31 mouse cellular contexts compared by ENCODE assay signal in genomic region chr7:68273515-68273914, GRCm38 (mm10). TPM values are rescaled to one million over a fixed set of nuclear protein-coding genes. Genes with fewer than 3 reads are reported as not detected.
DNase-seq lines count a peak whose midpoint lies in the region; ATAC-seq and TF ChIP-seq lines count a peak whose summit lies in the region.
"Had no signal": no experiment of that assay in that cellular context is flagged by ENCODE, and none has a peak within 500 bp of the region (broad histone marks: within the 10 kb centered on the region; RNA-seq: fewer than 3 reads in every experiment).

Fam169b (plus strand) TSS chr7:68273839.

- H3K27ac ChIP-seq in heart, embryonic 16.5 days (ENCODE audit: low read length), result peak within 1 kb of the TSS; percentile 46; the same call in 1 of the 2 replicates
- no peak within 1 kb of the TSS for H3K27ac ChIP-seq in heart, embryonic 12.5 days (ENCODE audit: poor library complexity, severe bottlenecking)
- no peak within 1 kb of the TSS for H3K27ac ChIP-seq in midbrain, embryonic 11.5 days (ENCODE audit: low read depth, low read length)
- H3K27ac ChIP-seq in midbrain, embryonic 14.5 days (replicated peaks; ENCODE audit: low read depth, low read length), result no peak within 1 kb of the TSS
- peak within 1 kb of the TSS; percentile 79 for H3K27ac ChIP-seq in ES-Bruce4 (ENCODE audit: insufficient read depth, low read length)
- H3K27ac ChIP-seq in olfactory bulb, adult 2 months (ENCODE audit: insufficient read depth, low read depth, low read length), result no peak within 1 kb of the TSS
- H3K27ac ChIP-seq: embryonic facial prominence, embryonic 12.5 days; forebrain, embryonic 10.5 days; forebrain, embryonic 15.5 days; heart, embryonic 10.5 days; hindbrain, embryonic 13.5 days; kidney, postnatal 0 days; limb, embryonic 13.5 days; liver, embryonic 14.5 days; lung, embryonic 15.5 days; midbrain, embryonic 10.5 days; neural tube, embryonic 12.5 days had no signal

- no peak within 1 kb of the TSS; the same call in 1 of the 2 replicates for H3K4me2 ChIP-seq in heart, embryonic 16.5 days (ENCODE audit: low read depth, low read length)
- H3K4me2 ChIP-seq in heart, embryonic 12.5 days, result no peak within 1 kb of the TSS
- H3K4me2 ChIP-seq in midbrain, embryonic 11.5 days, result no peak within 1 kb of the TSS
- no peak within 1 kb of the TSS for H3K4me2 ChIP-seq in midbrain, embryonic 14.5 days (ENCODE audit: low read length)
- H3K4me2 ChIP-seq: embryonic facial prominence, embryonic 12.5 days; forebrain, embryonic 15.5 days; hindbrain, embryonic 13.5 days; limb, embryonic 13.5 days; lung, embryonic 15.5 days; neural tube, embryonic 12.5 days had no signal

- no peak for TF ChIP-seq CTCF in ES-Bruce4 (IDR thresholded peaks at IDR 0.05; ENCODE audit: low read depth, low read length)
- no peak for TF ChIP-seq CTCF in olfactory bulb, adult 2 months (IDR thresholded peaks at IDR 0.05; ENCODE audit: insufficient read depth, low read depth, low read length)

- no peak within 1 kb of the TSS for H3K4me3 ChIP-seq in heart, embryonic 16.5 days (ENCODE audit: low read length)
- H3K4me3 ChIP-seq in heart, embryonic 12.5 days, result no peak within 1 kb of the TSS
- H3K4me3 ChIP-seq in midbrain, embryonic 11.5 days (ENCODE audit: low read depth, low read length), result no peak within 1 kb of the TSS
- no peak within 1 kb of the TSS for H3K4me3 ChIP-seq in midbrain, embryonic 14.5 days (replicated peaks; ENCODE audit: low read depth, low read length)
- no peak within 1 kb of the TSS for H3K4me3 ChIP-seq in ES-Bruce4 (ENCODE audit: low read depth, low read length)
- H3K4me3 ChIP-seq in olfactory bulb, adult 2 months (ENCODE audit: insufficient read depth, low read depth, low read length), result no peak within 1 kb of the TSS
- H3K4me3 ChIP-seq: embryonic facial prominence, embryonic 12.5 days; forebrain, embryonic 10.5 days; forebrain, embryonic 15.5 days; heart, embryonic 10.5 days; hindbrain, embryonic 13.5 days; limb, embryonic 13.5 days; lung, embryonic 15.5 days; midbrain, embryonic 10.5 days; myocyte; neural tube, embryonic 12.5 days had no signal

- ATAC-seq in heart, embryonic 16.5 days (replicated peaks; ENCODE audit: extremely low read depth, insufficient read depth, low FRiP score), result no peak
- no peak for ATAC-seq in heart, embryonic 12.5 days (ENCODE audit: insufficient number of reproducible peaks, low FRiP score)
- no peak for ATAC-seq in midbrain, embryonic 11.5 days (ENCODE audit: low FRiP score)
- no peak for ATAC-seq in midbrain, embryonic 14.5 days (ENCODE audit: low FRiP score, low TSS enrichment)
- ATAC-seq: forebrain, embryonic 15.5 days had no signal

- H3K4me1 ChIP-seq in heart, embryonic 16.5 days (ENCODE audit: control insufficient read depth, insufficient read depth, low read length), result peaks cover 11% of the 10 kb centered on the region
- peaks cover 9% of the 10 kb centered on the region for H3K4me1 ChIP-seq in heart, embryonic 12.5 days (replicated peaks)
- H3K4me1 ChIP-seq in midbrain, embryonic 11.5 days (ENCODE audit: control insufficient read depth, insufficient read depth, low read length), result peaks cover 8% of the 10 kb centered on the region
- H3K4me1 ChIP-seq in midbrain, embryonic 14.5 days (ENCODE audit: control insufficient read depth, insufficient read depth, low read length), result 0 out of 2 replicates have a peak, but pooled peaks cover 8% of the 10 kb centered on the region
- H3K4me1 ChIP-seq in ES-Bruce4 (ENCODE audit: control insufficient read depth, insufficient read depth, low read length), result peaks cover 3% of the 10 kb centered on the region
- peaks cover 9% of the 10 kb centered on the region for H3K4me1 ChIP-seq in olfactory bulb, adult 2 months (ENCODE audit: control insufficient read depth, insufficient read depth, low read length)

- no peaks in the 10 kb centered on the region for H3K9me3 ChIP-seq in heart, embryonic 16.5 days (replicated peaks; ENCODE audit: control insufficient read depth, low read length)
- no peaks in the 10 kb centered on the region for H3K9me3 ChIP-seq in heart, embryonic 12.5 days (replicated peaks)
- H3K9me3 ChIP-seq in midbrain, embryonic 11.5 days (ENCODE audit: control insufficient read depth, low read length), result no peaks in the 10 kb centered on the region
- no peaks in the 10 kb centered on the region for H3K9me3 ChIP-seq in midbrain, embryonic 14.5 days (ENCODE audit: control insufficient read depth, low read length)
- no peaks in the 10 kb centered on the region for H3K9me3 ChIP-seq in ES-Bruce4 (replicated peaks; ENCODE audit: control insufficient read depth, insufficient read depth, low read length, poor library complexity, severe bottlenecking)
- H3K9me3 ChIP-seq: embryonic facial prominence, embryonic 12.5 days; forebrain, embryonic 10.5 days; forebrain, embryonic 15.5 days; heart, embryonic 10.5 days; hindbrain, embryonic 13.5 days; limb, embryonic 13.5 days; lung, embryonic 15.5 days; midbrain, embryonic 10.5 days; neural tube, embryonic 12.5 days had no signal

- TF ChIP-seq EP300 in ES-Bruce4 (IDR thresholded peaks at IDR 0.05; ENCODE audit: insufficient read depth, low read depth, low read length), result no peak

- H3K36me3 ChIP-seq in heart, embryonic 16.5 days (ENCODE audit: control insufficient read depth, insufficient read depth), result no peaks in the 10 kb centered on the region
- no peaks in the 10 kb centered on the region for H3K36me3 ChIP-seq in heart, embryonic 12.5 days
- no peaks in the 10 kb centered on the region for H3K36me3 ChIP-seq in midbrain, embryonic 11.5 days (ENCODE audit: control insufficient read depth, insufficient read depth, low read length)
- H3K36me3 ChIP-seq in midbrain, embryonic 14.5 days (ENCODE audit: control insufficient read depth, insufficient read depth, low read length), result no peaks in the 10 kb centered on the region
- H3K36me3 ChIP-seq in ES-Bruce4 (ENCODE audit: control insufficient read depth, insufficient read depth, low read length, poor library complexity, severe bottlenecking), result no peaks in the 10 kb centered on the region
- H3K36me3 ChIP-seq: embryonic facial prominence, embryonic 12.5 days; forebrain, embryonic 10.5 days; forebrain, embryonic 15.5 days; heart, embryonic 10.5 days; hindbrain, embryonic 13.5 days; limb, embryonic 13.5 days; lung, embryonic 15.5 days; midbrain, embryonic 10.5 days; neural tube, embryonic 12.5 days had no signal

- H3K9ac ChIP-seq in heart, embryonic 16.5 days (ENCODE audit: low read length), result no peak within 1 kb of the TSS
- H3K9ac ChIP-seq in heart, embryonic 12.5 days, result no peak within 1 kb of the TSS
- H3K9ac ChIP-seq in midbrain, embryonic 11.5 days (ENCODE audit: low read length), result no peak within 1 kb of the TSS
- H3K9ac ChIP-seq in midbrain, embryonic 14.5 days (replicated peaks; ENCODE audit: low read length), result no peak within 1 kb of the TSS
- peak within 1 kb of the TSS; percentile 41; the same call in 1 of the 2 replicates for H3K9ac ChIP-seq in ES-Bruce4 (ENCODE audit: low read depth, poor library complexity, severe bottlenecking)
- H3K9ac ChIP-seq: embryonic facial prominence, embryonic 12.5 days; forebrain, embryonic 15.5 days; hindbrain, embryonic 13.5 days; limb, embryonic 13.5 days; liver, embryonic 14.5 days; lung, embryonic 15.5 days; neural tube, embryonic 12.5 days had no signal

- H3K27me3 ChIP-seq in heart, embryonic 16.5 days (ENCODE audit: control insufficient read depth, insufficient read depth, low read length), result no peaks in the 10 kb centered on the region; the same call in 1 of the 2 replicates
- H3K27me3 ChIP-seq in heart, embryonic 12.5 days (replicated peaks), result peaks cover 26% of the 10 kb centered on the region
- H3K27me3 ChIP-seq in midbrain, embryonic 11.5 days (ENCODE audit: control insufficient read depth, insufficient read depth, low read length), result peaks cover 8% of the 10 kb centered on the region; the same call in 1 of the 2 replicates
- H3K27me3 ChIP-seq in midbrain, embryonic 14.5 days (ENCODE audit: control insufficient read depth, insufficient read depth, low read length), result peaks cover 5% of the 10 kb centered on the region
- H3K27me3 ChIP-seq in ES-Bruce4 (ENCODE audit: control insufficient read depth, insufficient read depth, low read length, poor library complexity, severe bottlenecking), result no peaks in the 10 kb centered on the region
- H3K27me3 ChIP-seq: embryonic facial prominence, embryonic 12.5 days; limb, embryonic 13.5 days had no signal

- TF ChIP-seq POLR2A in ES-Bruce4 (IDR thresholded peaks at IDR 0.05; ENCODE audit: insufficient read depth, low read length), result no peak
- no peak for TF ChIP-seq POLR2A in olfactory bulb, adult 2 months (IDR thresholded peaks at IDR 0.05; ENCODE audit: insufficient read depth, low read depth, low read length)

- peak; percentile 2 for DNase-seq in midbrain, embryonic 11.5 days (ENCODE audit: low spot score, missing footprints)
- DNase-seq in midbrain, embryonic 14.5 days, result no peak
- no peak for DNase-seq in urinary bladder, postnatal 14 days (ENCODE audit: low spot score)
- no peak for DNase-seq in spleen, adult 18-20 months
- DNase-seq: adrenal gland, postnatal 10 days; cerebellum, adult 9-10 months; embryo, embryonic 11 days; gastrocnemius, postnatal 25 days; heart, adult 11 months; heart, postnatal 4 days; kidney, postnatal 4 days; retina, postnatal 1 day; right cerebral cortex, postnatal 14 days; thymus, postnatal 14 days had no signal

RNA-seq across cellular contexts. Expression of gene Fam169b, which starts in this region (rescaled TPM):
- 7.2 and 15.1 TPM in 2 replicates for polyA plus RNA-seq in heart, embryonic 16.5 days (2015; fragmentation: Nextera tagmentation; extraction: Ambion mirVana)
- polyA plus RNA-seq in heart, embryonic 12.5 days (2016; fragmentation: Nextera tagmentation; extraction: Ambion mirVana), result 0.15 TPM in 1 of 2 replicates, not detected in the other
- 0.18 TPM in 1 of 2 replicates, not detected in the other for polyA plus RNA-seq in midbrain, embryonic 11.5 days (2014; fragmentation: Nextera tagmentation; extraction: Ambion mirVana)
- polyA plus RNA-seq in midbrain, embryonic 14.5 days (2014; fragmentation: Nextera tagmentation; extraction: Ambion mirVana), result 0.08 TPM in 1 of 2 replicates, not detected in the other
- 7.5 and 7.8 TPM in 2 replicates for polyA plus RNA-seq in ES-Bruce4 (2011; ENCODE audit: insufficient read depth, insufficient read length, low read depth, missing spikeins)
- polyA plus RNA-seq in olfactory bulb, adult 2 months (2012; ENCODE audit: insufficient read depth, insufficient read length, low replicate concordance, missing spikeins), result 149 TPM in 1 of 2 replicates, not detected in the other
- polyA plus RNA-seq: forebrain, embryonic 15.5 days; midbrain, postnatal 0 days had no signal

Comparison
In these comparisons a context has a peak if more than half of its experiments do, and no peak if none do; other contexts are left out.
1. H3K27ac ChIP-seq: peak in heart, embryonic 16.5 days (single experiment) and ES-Bruce4 (single experiment); none in heart, embryonic 12.5 days (single experiment), midbrain, embryonic 11.5 days (single experiment), midbrain, embryonic 14.5 days (single experiment) and olfactory bulb, adult 2 months (single experiment).
2. Peak in DNase-seq in midbrain, embryonic 11.5 days; RNA of the gene not detected or under 1 TPM.